Mouse (Mus musculus) spleen, embryonic (tissue): ENCODE results near the gene Bcdin3d.
"Not testable (repeated sequence)": the region's sequence is repeated elsewhere in the genome, so short reads cannot be mapped to it uniquely, and the experiment has no call there.

Experiments
- CTCF ChIA-PET: fragments of 350-600 bp; sonication (Branson Sonifier 250); formaldehyde crosslinking; loops from one replicate; lab custom pipeline; 2022; lab: Charles Lee

Bcdin3d gene

DNA sequence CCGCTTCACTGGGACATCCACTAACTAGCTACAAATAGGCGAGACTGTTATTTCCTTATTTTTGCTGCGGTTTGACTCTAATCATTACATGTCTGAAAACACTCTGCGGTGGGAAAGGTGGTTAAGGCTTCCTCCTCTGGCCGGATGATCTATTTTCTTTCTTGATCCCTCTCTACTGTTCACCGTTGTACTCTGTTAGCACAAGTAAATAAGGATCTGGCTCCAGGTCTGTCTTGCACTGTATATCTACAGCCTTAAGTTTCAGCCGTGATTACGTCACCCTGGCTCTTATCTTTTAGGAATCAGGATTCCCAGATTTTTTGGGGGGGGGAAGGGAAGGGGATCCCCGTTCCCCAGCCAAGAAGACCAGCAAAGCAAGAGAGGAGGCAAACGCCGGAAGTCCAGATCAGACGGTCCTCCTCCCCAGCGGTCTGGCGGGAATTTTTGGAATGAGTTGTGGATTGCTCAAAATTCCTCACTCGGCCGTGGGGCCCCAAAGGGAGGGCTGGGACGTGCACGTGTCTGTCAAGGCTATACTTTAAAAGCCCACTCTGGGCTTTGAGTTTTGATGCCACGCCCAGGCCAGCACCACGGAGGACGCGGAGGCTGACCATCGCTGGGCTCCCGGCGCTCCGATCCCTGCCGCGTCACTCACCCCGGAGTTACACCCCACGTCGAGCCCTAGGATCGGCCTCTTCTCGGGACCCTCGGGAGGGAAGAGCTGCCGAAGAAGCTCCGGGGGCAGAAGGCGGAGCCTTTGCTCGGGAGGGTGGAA, 542 bp downstream of the Bcdin3d start:
- CTCF ChIA-PET = interaction anchor here (0.7 kb wide), 1 partner anchor 650 kb away, joined by 3 read pairs; no protein-coding TSS in a partner anchor

GRCm38 (mm10) chr15:99472972-99473371, 1.6 kb downstream of the Bcdin3d start:
- CTCF ChIA-PET = no interaction called here

DNA sequence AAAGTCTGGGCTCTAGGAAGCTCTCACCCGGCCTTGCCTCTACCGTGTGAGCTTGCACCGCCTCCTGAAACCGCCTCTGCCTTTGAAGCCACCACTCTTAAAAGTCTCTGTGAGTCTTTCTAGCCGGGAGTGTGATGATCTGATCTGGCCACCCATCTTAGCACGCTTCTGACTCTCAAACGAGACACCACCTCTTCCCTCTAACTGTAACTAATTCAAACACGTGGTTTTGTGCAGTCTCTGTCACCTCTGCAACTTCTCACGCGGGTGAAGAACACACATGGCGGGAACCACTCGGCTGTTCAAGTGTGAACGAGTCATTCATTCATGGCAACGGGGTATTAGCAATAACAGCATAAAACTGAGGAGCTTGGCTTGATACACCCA, 2.9 kb downstream of the Bcdin3d start:
- CTCF ChIA-PET = interaction anchor here (0.5 kb wide), 1 partner anchor 94 kb away, joined by 3 read pairs; no protein-coding TSS in a partner anchor

- CTCF ChIA-PET = interaction anchor here (0.6 to 0.7 kb wide), 2 partner anchors 33 to 138 kb away, joined by 3 to 4 read pairs; no protein-coding TSS in a partner anchor
These were observed 3.4 kb downstream of the Bcdin3d start for GRCm38 (mm10) chr15:99470971-99471676.

GRCm38 (mm10) chr15:99470224-99470761, 4.2 kb downstream of the Bcdin3d start:
- CTCF ChIA-PET = interaction anchor here (0.5 to 0.7 kb wide), 4 partner anchors 13 to 219 kb away, joined by 3 to 4 read pairs (median 4); partner anchors contain the start of gene Nckap5l

DNA sequence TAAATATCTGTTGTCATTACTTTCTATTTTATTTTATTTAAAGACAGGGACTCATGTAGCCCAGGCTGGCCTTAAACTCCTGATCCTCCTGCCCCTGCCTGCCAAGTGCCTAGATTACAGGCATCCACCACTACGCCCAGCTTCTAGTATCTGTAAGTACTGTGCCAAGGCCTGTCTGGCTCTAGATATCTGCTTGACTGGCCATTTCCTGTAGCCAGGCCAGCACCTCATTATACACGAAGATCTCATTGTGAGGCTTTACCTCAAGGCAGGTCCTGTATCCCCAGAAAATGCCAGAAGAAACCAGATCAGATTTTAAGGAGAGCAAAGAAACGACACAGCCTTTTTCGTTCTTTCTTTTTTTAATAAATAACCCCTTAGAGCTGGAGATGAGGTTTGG, 4.8 kb downstream of the Bcdin3d start:
- CTCF ChIA-PET = interaction anchor here (0.7 kb wide), 1 partner anchor 12 kb away, joined by 3 read pairs; the partner anchor contains the start of gene Nckap5l

- CTCF ChIA-PET = no interaction called here
These were observed 5.5 kb downstream of the Bcdin3d start for GRCm38 (mm10) chr15:99469067-99469466.

GRCm38 (mm10) chr15:99463194-99463593, 11.3 kb downstream of the Bcdin3d start:
- CTCF ChIA-PET = no interaction called here

DNA sequence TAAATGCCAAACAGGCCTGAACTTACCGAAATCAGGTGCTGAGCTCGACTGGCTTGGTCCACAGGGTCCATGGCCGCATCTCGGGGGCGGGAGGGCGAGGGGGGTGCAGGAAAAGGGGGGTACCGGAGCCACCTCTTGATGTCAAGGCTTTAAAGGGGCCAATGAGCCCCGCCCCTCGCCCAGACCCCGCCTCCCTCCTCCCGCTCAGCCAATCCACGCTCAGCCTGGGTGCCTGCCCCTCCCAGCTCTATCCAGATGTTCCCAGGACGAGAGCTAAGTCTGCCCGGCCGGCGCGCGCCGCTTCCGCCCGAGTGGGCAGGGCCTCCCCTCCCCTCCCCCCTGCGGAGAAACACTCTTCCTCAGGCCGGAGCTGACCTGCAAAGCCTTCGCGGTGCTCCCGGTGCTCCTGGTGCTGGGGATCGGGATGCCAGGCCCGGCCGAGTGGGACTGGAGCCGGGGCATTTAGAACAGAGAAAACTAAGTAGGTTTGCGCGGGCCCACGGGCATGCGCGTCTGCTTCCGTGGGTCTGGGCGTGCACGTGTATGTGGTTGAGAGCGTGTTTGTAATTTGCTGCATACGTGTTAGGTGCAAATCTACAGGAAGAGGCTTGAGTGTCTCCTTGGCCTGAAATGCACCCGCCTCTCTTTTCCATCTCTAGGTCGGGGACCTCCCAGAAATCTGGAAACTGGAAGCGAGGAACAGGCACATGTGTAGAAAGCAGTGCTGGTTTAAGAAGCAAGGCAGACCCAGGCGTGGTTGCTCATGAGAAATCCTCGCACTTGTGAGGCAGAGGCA, 16.7 kb downstream of the Bcdin3d start, which contains the start of gene Nckap5l:
Nckap5l (minus strand) TSS at position 143 of the 796 bp plus-strand sequence.
- CTCF ChIA-PET = interaction anchor here (0.6 to 1.0 kb wide), 2 partner anchors 12 to 21 kb away, joined by 3 to 6 read pairs; no protein-coding TSS in a partner anchor

- CTCF ChIA-PET = interaction anchor here (0.6 to 1.0 kb wide), 2 partner anchors 13 to 20 kb away, joined by 3 to 6 read pairs; no protein-coding TSS in a partner anchor
These were observed 17.4 kb downstream of the Bcdin3d start for GRCm38 (mm10) chr15:99456963-99457605.

- CTCF ChIA-PET = no interaction called here
These were observed 18.1 kb downstream of the Bcdin3d start for GRCm38 (mm10) chr15:99456338-99456962.

DNA sequence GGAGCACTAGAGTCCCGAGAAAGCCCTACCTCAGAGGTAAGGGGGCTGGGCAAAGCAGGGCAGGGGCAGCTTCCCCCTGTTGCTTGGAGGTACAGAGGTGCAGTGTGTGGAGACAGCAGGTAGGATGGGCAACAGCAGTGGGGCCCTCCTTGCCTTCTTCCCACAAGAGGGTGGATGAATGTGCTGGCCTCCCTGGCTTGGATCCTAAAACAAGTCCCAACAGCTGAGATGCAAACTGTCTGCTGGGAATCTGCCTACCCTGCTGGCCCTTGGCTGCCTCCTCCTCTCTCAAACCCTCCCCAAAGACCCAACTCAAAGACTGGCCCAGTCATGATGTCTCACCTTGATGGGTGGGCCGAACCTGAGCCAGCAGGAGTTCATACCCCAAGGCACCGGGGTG, 19.1 kb downstream of the Bcdin3d start:
- CTCF ChIA-PET = no interaction called here

DNA sequence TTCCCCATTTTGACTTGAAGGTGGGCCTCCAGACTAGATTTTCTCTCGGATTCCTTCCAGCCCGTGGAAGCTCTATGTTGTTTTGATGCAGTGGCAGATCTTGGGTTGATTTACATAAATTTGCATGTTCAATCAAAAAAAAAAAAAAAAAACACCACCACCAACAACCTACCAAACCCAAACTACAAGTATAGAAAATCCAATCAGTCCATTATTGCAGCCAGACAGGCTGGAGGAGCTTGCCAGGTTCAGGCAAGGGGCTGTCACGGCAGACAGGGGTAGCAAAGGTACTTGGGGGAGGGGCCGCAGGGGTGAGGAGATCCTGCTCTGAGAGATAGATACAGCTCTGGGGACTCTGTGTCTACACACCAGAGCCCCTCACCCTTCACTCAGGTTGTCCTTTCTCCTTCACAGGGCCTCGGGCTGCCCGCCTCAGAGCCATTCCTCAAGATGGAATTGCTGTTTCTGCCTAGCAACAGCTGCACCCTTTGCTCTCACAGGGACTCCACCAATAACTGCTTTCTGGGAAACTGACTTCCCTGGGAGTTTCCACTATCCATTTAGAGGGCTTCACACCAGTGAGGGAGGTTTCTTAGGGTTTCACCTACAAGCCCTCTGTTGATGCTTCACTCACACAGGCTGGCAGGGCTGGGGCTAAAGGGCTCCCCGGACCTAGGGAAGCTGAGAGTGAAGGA, 19.8 kb downstream of the Bcdin3d start:
- CTCF ChIA-PET = interaction anchor here (0.6 to 0.7 kb wide), 2 partner anchors 11 to 16 kb away, joined by 4 to 7 read pairs; no protein-coding TSS in a partner anchor

DNA sequence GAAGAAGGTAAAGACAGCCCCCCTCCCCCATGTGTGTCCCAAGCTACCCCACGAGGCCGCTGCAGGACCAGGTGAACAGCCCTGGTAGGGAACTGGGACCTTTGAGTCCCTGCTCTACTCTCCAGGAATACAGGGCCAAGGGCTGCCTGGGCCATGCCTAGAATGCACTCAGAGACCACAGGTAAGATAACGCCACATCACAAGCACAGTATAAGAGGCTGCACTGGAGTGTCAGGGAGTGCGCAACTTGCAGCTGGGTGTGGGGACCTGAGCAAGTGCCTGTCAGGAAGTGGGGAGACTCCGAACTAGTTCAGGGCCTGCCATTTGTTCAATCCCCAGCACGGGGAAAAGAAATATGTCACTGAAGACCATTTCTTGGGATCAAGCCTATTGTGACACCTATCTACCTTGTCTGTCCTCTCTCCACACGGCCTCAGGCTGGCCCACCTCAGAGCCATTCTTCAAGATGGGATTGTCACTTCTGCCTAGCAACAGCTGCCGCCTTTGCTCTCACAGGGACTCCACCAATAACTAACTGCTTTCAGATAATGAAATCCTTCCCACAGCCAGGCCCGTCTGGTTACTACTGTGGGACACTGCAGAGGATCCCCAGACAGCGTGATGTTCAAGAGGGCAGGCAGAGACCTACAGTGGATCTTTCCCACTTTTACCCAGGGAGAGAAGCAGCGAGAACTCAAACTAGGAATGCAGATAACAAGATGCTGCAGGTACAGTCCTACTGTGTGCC, 21.2 kb downstream of the Bcdin3d start:
- CTCF ChIA-PET = no interaction called here

DNA sequence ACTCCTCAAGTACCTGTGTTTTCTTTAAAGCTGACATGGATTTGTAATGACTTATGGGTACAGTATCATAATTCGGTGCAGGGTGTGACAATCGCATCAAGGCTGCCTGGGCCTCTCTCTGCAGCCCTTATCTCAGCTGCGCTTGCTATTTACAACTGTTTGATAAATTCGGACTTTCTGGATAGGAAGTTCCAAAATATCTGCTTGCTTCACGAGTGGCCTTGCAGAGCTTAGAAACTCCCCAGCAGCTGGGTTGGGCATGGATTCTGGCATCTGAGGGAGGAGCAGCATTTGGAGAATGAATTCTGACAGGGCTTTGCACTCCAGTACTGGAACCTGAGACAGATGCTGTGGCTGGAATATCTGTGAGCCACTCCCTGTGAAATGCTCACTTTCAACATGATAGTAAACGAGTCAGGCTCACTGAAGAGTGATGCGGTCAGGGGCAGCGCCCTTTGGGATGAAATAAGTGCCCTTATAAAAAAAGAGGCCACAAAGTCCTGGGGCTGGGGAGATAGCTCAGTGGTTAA, 24.7 kb downstream of the Bcdin3d start:
- CTCF ChIA-PET = no interaction called here

DNA sequence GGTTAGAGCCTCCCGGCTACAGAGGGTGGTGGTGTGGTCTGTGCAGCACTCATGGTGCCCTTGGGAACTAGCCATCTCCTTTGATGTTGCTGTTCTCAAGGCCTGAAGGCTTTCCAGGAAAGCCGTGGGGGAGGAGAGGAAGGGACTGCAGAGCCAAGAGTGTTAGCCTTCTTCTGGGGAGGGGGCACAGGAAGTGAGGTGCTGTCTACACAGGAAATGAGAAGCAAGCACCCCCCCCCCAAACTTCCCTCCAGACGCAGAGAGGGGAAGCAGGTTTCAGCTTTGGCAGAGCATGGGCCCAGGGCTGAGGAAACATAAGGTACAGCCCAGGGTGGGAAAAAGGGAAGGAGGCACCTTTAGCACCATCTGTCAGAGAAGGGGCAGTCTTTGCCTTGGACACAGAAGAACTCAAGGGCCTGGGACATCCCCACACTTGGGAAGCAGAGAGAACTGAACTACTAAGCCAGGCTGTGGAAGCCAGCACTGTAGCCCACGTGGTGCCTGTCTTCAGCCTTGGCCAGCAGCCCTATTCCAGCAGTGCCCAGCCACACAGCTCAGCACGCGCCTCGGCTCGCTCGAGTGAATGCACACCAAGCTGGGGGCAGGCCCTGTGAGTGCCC, 25.3 kb downstream of the Bcdin3d start:
- CTCF ChIA-PET = no interaction called here

DNA sequence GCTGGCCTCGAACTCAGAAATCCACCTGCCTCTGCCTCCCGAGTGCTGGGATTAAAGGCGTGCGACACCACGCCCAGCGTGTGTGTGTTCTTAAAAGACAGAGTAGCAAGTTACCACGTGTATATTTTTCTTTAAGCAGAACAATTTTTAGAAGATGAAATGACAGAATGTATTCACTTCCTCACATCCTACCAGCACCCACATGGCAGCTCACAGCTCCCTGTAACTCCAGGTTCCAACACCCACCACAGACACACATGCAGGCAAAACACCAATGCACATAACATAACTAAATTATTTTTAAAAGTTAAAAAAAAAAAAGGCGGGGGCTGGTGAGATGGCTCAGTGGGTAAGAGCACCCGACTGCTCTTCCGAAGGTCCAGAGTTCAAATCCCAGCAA, 28.4 kb downstream of the Bcdin3d start:
- CTCF ChIA-PET = not testable (repeated sequence)

DNA sequence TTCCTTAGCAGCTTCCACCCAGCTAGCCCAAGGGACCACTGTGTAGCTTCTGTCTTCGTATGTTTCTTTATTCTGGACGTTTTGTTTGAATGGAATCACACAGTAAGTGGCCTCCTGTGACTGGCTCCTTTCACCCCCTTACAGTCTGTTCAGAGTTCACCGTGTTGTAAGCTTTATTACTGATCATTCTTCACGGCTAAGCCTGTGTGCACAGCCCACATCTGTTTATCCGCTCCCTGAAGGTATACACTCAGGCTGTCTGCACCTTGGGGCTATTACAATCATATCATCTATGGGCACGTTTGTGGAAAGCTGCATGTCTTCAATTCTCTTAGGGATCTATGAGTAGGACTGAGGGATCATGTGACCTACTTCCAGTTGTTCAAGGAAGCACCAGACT, 29.0 kb downstream of the Bcdin3d start:
- CTCF ChIA-PET = no interaction called here
